Mouse (Mus musculus) c-Kit-positive CD71-positive TER-119-negative erythroid progenitor cells, embryonic 14.5 days (primary cell): ENCODE data around the gene Peli1.
"Not testable (repeated sequence)": the region's sequence is repeated elsewhere in the genome, so short reads cannot be mapped to it uniquely, and the experiment has no call there.

Source experiments
- DNase-seq: peaks from one replicate; pipeline ENCODE4 v3.0.0-alpha.2; 2013; ENCODE audit warnings: low read depth

The Peli1 gene

DNA sequence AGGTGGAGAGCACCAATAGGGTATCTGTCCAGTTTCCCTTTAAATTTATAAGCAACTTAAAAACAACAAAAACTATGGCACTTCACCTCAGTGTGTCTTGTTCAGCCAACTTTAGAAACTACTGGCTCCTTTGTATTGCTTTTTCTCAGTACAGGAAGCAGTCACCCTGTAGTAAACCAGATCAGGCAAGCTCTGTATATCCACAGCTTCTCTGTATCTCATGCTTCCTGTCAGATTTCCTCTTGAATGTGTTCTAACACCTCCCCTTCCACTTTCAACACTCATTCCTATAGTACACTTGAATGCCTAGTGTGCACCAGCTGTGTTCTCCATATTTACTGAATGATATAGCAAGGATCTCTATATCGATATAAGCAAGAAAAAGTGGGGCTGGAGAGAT lies 60.6 kb downstream of the Peli1 start:
- no peak for DNase-seq

DNA sequence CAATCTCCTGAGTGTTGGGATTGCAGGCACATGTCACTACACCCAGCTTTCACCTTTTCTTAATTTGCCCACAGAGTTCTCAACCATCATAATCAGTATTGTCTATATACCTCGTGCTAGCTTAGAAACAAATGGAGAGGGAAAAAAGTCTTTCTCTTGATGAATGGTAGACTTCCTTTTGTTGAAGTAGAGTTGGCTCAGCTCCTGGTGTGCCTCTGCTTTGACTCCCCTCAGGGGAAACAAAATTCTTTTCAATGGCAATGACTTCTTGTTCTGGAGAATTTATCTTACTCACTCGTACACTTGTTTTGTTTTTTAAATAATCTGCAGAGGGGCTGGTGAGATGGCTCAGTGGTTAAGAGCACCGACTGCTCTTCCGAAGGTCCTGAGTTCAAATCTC lies 62.0 kb downstream of the Peli1 start:
- DNase-seq, result no peak

DNA sequence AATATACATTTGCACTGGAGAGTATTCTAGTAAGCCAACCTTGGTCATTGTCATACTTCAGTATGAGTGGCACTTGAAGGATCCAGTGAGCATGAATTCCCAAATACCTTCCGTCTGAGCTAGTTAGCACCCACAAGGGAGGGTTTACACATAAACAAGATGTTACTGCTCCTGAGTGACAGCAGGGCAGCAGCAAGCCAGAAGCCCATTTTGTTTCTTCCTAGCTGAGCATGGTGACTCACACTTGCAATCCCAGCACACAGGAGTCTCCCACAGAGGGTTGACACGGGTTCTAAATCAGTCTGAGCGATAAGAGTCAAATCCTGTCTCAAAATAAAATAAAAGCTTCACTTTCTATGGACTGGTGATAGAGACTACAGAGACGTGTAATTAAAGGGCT lies 66.5 kb downstream of the Peli1 start:
- DNase-seq, result no peak

DNA sequence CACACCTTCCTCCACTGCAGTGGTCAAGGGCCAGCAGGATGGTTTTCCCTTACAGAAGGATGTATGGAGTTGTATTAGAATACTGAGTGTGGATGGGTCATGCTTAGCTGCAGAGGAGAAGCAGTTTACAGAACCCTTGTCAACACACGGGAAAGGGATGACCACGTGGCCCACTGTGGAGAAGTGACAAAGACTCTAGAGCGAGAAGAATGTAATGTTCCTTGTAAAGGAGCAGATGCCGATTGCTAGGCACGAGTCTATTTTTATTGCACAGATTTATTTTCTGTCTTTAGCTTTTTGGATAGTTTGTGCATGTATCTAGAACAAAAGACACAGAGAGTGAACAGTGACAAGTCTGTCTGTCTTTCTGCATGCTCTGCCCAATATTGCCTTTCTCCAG lies 71.0 kb downstream of the Peli1 start:
- DNase-seq, result no peak

DNA sequence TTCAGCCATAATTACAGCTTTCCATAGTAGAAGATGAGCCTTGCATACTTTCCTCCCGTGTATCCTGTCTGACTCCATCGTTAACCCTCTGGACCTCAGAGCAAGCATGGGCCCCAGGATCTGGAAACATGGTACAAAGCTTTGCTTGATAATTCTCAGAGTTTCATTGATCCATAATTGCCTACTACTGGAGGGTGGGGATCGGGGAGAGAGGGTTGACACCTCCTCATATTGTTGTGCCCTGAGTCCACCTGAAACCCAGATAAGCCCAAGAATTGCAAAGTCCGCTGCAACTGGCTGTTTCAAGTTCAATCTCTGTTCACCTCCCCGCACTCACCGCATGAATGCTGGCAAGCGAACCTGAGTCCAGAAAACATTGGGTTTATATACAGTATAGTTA lies 72.1 kb downstream of the Peli1 start:
- no peak for DNase-seq

DNA sequence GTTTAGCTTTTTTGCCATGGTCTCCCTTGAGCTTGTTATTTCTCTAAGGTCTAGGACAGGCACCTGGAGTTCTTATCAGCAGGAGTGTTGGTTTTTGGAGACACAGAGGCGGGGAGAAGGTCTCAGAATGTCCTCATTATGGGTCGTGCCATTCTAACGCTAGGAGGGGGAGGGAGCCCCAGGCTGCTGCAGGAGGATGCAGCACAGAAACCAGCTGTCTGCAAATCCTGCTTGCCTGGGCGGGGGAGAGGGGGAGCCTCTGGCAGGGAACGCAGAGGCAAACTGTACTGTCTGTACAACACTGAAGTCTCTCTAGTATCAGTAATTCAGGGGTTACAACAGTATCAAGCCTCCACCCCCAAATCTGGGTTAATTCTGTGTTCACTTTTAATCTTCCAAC lies 72.6 kb downstream of the Peli1 start:
- no peak for DNase-seq

DNA sequence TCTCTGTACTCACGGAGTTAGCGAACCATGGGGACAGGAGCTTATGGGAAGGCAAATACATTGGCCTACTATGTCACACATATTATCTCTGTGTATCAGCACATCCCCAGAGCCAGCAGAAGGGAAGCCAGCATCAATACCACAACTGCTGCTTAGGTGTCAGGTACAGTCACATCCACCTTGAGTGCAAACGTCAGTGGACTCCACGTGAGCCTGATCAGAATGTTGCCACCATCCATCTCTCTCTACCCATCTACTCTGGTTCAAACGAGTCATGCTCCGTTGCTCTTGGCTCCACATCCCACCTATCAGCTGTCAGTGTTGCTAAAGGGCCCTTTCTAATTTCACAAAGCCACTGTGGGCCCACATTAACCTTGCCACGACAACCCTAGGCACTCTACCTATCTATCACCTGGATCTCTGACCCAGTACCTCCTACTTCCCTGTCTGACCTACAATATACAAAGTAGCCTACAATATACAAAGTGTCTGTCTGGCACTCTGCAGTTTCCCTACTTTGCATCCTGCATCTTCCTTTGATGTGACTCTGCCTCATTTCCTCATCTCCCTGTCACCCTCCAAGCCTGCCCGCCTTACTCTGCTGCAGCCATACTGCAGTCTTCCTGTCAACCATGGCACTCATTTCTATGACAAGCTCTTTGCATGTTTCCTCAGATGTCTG lies 73.4 kb downstream of the Peli1 start:
- DNase-seq, result no peak

DNA sequence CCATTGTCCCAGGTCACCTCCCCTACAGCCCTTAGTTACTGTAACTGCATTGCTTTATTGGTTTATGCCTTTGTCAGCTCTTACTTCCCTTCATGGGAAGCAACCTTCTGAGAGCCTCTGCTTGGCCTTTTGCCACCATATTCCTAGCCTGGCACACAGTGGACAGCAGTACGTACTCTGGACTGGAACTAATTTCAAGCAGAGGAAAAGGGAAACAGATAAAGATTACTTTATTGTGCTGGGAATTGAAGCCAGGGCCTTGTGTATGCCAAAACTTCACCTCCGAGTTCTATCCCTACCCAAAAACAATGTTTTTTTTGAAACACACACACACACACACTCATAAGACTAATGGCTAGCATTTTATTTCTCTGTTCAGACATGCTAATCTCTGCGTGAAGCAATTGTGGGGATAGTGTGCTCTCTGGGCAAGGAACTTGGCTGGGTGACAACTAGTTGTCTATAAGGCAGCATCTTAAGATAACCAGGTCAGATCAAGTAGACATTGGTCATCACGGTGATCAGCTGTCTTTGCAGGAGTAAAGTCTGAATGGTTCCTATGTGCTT lies 74.0 kb downstream of the Peli1 start:
- no peak for DNase-seq

DNA sequence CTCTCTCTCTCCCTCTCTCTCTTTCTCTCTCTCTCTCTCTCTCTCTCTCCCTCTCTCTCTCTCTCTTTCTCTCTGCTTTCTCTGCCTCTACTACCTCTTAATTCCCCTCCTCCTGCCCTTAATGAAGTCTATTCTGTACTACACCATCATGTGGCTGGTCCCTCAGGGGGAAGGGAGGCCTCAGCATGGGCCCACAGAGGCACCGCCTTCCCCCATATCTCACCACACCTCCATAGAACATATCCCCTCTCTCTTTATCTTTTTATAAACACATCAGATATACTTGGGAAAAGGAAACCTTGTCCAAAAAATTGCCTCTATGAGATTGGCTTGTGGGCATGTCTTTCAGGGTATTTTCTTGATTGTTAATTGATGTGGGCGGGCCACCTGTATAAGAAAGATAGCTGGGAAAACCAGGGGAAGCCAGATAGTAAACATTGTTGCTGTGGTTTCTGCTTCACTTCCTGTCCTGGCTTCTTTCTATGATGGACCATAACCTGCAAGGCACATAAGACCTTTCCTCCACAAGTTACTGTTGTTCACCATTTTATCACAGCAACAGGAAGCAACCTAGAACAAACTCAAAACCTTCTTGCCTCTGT lies 75.5 kb downstream of the Peli1 start:
- DNase-seq, result peak; percentile 53

DNA sequence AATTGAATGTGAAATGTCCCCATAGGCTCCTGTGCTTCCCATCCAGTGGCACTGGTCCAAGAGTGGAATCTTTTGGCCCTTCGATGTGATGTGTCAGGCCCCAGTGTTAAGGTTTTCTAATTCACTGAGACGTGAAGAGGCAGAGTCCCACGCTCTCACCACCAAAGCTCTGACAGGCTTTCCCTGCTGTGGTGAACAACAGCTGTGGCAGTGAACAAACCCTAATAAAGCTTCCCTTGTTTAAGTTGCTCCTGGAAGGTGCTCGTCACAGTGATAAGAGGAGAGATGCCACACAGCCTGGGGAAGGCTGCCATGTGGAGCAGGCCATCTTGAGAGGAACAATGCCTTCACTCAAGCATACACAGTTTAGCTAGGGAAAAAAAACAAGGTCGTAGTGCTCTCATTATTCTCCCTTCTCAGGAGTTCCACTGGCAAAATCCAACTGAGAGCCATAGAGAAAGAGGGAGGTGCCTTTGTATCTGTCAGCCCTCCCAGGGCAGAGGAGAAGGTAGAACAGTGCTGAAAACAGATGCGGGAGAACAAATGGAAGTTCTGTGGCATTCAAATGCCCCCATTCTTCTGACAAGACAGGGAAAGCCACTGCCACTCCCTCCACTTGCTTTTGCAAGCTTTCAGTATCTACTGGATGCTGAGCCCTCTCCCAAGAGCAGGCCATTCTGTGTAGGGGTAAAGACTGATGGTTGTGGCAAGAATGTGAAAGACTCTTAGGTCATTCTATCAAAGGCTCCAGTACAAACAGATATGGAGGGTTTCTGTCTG lies 77.9 kb downstream of the Peli1 start:
- no peak for DNase-seq

DNA sequence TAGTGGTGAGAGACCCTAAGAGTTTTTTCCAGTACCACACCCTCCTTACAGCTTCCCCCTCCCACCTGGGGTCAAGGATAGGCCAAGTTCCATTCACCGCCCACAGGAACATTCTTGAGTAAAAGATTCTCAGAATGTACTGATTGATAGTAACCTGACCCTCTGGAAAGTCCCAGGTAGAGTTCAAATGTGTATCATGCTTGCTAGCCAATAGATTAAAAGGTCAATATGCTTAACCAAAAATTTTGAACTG lies 78.4 kb downstream of the Peli1 start:
- DNase-seq, result not testable (repeated sequence)

DNA sequence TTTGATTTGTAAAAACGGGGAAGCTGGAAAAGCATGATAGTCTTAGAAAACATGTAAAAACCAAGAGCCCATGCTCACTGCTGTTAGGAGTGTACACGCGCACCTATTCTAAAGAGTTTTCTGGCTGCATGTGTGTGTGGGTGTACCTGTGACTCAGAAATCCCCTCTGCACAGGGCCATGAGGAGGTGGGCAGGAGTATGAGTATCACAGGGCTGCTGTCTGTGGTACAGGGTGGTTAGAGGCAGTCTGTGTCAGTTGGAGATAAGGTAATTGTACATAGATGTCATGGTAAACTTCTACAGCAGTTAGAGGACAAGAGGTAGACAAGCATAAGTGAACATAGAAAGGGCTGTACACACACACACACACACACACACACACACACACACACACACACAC lies 81.2 kb downstream of the Peli1 start:
- DNase-seq, result no peak

DNA sequence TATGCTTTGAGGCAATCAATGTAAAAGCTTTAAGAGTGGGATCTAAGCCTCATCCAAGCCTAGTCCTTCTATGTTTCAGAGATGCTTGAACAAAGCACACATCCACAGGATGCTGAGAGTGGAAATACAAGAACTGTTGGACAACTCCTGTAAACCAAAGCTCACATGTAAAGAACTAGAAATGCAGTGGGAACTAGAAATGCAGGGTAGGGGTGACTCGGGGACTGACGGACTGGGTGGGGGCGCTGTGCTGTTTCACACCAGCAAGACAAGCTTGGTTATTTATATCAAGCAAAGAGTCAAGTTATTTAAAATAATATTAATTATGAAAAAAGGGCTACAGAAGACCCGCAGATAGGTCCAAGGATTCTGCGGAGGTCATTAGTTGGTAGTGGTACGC lies 82.8 kb downstream of the Peli1 start:
- DNase-seq, result no peak

DNA sequence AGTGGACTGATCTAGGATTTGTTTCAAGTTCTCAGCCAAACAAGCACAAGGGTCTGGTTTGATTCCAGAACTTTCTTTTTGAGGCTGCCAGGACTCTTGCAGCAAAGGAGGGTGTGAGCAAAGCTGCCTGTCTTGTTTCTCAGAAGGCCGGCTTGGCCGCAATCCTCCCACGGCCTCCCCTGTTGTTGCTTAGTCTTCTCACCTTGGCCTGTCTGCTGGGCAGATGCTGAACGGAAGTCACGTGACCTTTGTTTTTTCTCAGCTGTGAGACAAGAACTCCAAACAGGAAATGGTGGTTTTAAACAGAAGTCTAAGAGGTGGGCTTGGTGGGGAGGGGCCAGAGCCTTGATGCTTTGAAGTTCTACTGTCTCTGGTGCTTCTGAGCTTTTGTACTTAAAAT lies 83.3 kb downstream of the Peli1 start:
- no peak for DNase-seq

DNA sequence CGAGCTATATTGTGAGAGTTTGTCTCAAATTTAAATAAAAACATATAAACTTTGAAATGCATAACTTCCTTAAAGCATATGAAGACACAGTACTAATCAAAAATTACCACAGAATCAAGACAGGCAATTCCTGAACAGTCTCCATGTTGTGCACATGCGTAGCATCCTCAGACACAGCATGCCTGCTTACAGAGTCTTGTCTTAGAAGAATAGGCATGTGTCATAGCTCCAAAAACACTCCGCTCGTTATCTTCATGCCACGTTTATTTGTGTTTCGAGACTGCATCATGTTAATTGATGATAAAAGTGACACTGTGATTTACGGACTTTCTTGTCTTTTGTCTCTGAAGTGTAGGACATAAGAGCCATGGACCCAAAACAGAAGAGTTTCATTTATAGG lies 84.0 kb downstream of the Peli1 start:
- DNase-seq, result no peak

DNA sequence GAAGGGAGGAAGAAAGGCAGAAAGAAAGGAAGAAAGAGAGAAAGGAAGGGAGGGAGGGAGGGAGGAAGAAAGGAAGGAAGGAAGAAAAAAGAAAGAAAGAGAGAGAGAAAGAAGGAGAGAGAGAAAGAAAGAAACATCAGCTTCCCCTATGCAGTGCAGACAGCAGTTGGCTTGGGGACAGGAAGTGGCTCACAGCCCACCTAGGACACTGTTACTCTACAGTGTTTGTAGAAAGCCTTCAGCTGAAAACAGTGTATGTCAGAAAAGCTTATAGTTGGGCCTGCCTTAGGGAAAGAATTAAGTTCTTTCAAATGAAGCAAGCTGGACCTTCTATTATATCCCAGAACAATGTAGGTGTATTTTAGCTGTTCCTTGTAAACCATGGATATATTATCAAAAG lies 85.4 kb downstream of the Peli1 start:
- no peak for DNase-seq

DNA sequence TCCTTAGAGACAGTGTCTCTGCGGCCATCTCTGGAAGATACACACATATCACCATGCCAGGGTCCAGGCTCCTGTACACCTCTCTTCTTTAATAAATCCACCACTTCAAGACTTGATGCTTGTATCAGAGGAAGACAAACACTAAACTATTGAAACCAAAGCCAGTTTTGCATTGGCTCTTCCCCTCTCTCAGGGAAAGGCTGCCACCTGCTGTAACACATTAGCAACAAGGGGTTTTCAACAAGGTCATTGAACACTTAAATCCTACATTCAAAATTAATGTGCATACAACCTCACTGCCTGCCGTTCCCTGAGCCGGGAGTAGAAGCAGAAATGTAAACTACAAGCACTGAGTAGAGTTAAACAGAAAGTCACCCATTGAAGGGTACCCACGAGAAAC lies 87.3 kb downstream of the Peli1 start:
- DNase-seq, result no peak

DNA sequence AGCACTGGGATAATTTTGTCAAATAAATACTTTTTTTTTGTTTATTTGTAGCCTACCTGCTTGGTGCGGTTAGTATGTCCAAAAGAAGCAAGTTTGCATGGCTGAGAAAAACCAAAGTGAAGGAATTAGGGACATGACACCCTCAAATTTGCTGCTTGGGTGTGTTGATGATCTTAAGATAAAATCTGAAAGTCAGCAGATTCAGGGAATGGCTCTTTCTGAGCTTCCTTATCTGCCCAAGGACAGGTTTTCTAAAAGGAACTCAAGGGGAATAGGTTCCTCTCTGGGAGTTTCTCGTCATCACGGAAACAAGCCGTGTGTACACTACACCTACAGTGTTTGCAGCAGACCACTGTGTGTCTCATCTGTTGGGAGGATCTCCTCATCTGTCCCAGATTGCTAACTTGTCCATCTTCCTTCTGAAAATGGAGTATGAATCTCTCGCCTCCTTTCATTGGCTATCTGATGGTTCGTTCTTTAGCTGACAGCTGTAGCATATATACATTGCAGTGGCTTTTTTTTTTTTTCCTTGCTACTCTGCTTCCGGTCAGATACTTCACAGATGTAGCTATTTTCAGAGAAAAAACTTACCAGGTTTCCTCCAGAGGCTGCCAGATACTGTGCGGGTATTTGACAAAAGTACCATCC lies 88.0 kb downstream of the Peli1 start:
- DNase-seq, result no peak

DNA sequence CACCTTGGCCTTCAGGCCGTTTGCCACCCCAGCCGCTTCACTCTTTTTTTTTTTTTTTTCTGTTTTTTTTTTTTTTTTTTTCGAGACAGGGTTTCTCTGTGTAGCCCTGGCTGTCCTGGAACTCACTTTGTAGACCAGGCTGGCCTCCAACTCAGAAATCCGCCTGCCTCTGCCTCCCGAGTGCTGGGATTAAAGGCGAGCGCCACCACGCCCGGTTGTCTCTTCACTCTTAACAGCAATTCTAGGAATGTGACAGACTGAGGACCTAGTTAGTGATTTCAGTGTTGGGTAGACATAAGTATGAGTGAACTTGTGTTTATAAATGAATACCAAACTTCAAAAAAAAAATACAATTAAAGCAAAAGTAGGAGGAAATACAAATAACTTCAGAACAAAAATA lies 88.8 kb downstream of the Peli1 start:
- DNase-seq, result not testable (repeated sequence)

DNA sequence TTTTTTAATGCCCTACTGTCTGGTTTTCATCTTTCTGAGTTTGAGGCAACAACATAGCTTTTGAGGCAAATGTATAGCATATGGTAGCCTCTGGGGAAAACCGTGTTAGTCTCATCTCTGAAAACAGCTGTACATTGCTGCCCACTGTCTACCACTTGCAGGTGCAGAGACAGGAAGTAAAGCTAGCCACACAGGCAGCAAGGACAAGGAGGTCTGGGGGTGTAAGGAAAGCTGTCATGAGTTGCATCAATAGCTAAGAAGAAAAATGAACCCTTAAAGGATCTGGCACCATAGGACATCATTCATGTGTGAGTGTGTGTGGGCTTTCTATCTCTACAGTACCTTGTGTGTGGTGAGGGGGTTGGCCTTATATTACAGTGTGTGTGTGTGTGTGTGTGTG lies 89.6 kb downstream of the Peli1 start:
- DNase-seq, result no peak

DNA sequence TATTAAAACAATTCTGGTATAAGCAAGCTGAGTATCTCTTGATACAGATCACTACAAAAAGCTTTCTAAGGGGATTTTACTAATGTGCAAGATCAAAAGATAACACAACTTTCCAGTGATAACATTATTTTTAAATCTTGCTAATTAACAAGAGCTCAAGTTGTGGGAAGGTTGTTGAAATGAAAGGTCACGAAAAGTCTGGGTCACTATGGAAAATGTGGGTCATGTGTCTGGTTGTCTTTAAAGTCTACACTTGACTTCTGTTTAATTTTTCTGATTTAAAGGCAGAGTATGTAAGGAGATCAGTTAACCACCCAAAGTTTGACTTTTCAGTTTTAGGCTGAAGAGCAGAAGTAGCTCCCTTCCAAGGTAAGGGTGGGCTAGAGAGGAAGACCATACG lies 90.5 kb downstream of the Peli1 start:
- no peak for DNase-seq

DNA sequence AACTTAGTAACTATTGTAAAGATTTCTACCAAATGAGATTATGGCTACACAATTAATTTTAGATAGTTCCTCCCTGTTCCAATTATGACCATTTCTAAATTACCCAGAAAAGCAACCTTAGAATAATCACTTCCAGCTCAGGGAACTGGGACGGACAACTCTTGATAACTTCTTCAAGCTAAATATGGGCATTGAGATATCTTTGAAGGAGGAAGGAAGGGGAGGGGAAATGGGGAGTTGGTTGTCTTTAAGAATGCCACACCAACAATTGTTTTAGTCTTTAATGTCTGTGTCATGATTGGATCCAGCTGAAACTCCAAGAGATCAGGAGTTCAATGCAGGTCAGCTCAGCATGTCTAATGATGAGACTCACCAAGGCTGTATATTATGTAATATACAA lies 91.6 kb downstream of the Peli1 start:
- DNase-seq, result peak; percentile 49

DNA sequence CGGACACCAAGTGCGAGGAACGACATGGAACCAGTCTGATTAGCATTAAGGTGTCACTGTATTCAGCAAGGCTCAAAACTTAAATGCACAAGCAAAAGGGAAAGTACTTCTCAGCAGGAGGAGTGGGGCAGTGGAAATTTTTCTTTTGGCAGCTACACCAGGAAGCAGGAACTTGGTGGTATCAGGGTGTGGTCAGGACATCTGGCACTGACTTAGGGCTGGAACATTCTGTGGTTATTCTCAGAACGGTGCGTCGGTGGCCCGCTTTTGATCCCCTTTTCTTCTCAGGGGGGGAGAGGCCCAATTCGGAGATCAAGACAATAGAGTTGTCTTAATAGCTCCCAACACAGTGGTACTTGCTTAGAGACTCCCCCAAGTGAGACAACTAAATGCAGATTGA lies 100.7 kb downstream of the Peli1 start:
- DNase-seq, result not testable (repeated sequence)
